Mouse (Mus musculus): ENCODE measurements at regions not wholly inside any gene's neighbourhood (a gene's known extent, or its start where the extent isn't known, plus 50 kb on each side); places are given as distances from the start of the nearest gene placed in this dataset.

- no peak for ATAC-seq (replicated peaks; ENCODE audit: low read depth, poor library complexity, severe bottlenecking)
These were observed 750.0 kb downstream of the Serpinb8 start for GRCm38 (mm10) chr1:108339827-108340226.

GRCm38 (mm10) chr1:108341352-108341751, 751.5 kb downstream of the Serpinb8 start:
- ATAC-seq (replicated peaks; ENCODE audit: low read depth, poor library complexity, severe bottlenecking): no peak

GRCm38 (mm10) chr1:108363788-108364187, 774.0 kb downstream of the Serpinb8 start:
- ATAC-seq (replicated peaks; ENCODE audit: low read depth, poor library complexity, severe bottlenecking): peak; percentile 63; the same call in 1 of the 2 replicates

- ATAC-seq (replicated peaks; ENCODE audit: low read depth, poor library complexity, severe bottlenecking): no peak
These were observed 780.2 kb downstream of the Serpinb8 start for GRCm38 (mm10) chr1:108369904-108370600.

GRCm38 (mm10) chr1:108389930-108390329, 800.1 kb downstream of the Serpinb8 start:
- ATAC-seq (replicated peaks; ENCODE audit: low read depth, poor library complexity, severe bottlenecking): no peak

GRCm38 (mm10) chr1:108390497-108390896, 800.7 kb downstream of the Serpinb8 start:
- no peak for ATAC-seq (replicated peaks; ENCODE audit: low read depth, poor library complexity, severe bottlenecking)

GRCm38 (mm10) chr1:108439845-108440244, 850.0 kb downstream of the Serpinb8 start:
- ATAC-seq (replicated peaks; ENCODE audit: low read depth, poor library complexity, severe bottlenecking): no peak

GRCm38 (mm10) chr1:108452776-108453175, 863.0 kb downstream of the Serpinb8 start:
- ATAC-seq (replicated peaks; ENCODE audit: low read depth, poor library complexity, severe bottlenecking): peak; percentile 47; the same call in 1 of the 2 replicates

GRCm38 (mm10) chr1:108472031-108472430, 882.2 kb downstream of the Serpinb8 start:
- ATAC-seq (replicated peaks; ENCODE audit: low read depth, poor library complexity, severe bottlenecking): no peak

GRCm38 (mm10) chr1:108498854-108499253, 909.0 kb downstream of the Serpinb8 start:
- no peak for ATAC-seq (replicated peaks; ENCODE audit: low read depth, poor library complexity, severe bottlenecking)

GRCm38 (mm10) chr1:108527424-108527823, 937.6 kb downstream of the Serpinb8 start:
- no peak for ATAC-seq (replicated peaks; ENCODE audit: low read depth, poor library complexity, severe bottlenecking)

- no peak for ATAC-seq (replicated peaks; ENCODE audit: low read depth, poor library complexity, severe bottlenecking)
These were observed 948.4 kb downstream of the Serpinb8 start for GRCm38 (mm10) chr1:108538238-108538637.

GRCm38 (mm10) chr1:108548721-108549120, 958.9 kb downstream of the Serpinb8 start:
- ATAC-seq (replicated peaks; ENCODE audit: low read depth, poor library complexity, severe bottlenecking): no peak

GRCm38 (mm10) chr1:108558882-108559281, 969.1 kb downstream of the Serpinb8 start:
- no peak for ATAC-seq (replicated peaks; ENCODE audit: low read depth, poor library complexity, severe bottlenecking)

GRCm38 (mm10) chr1:108562981-108563380, 973.2 kb downstream of the Serpinb8 start:
- no peak for ATAC-seq (replicated peaks; ENCODE audit: low read depth, poor library complexity, severe bottlenecking)

- ATAC-seq (replicated peaks; ENCODE audit: low read depth, poor library complexity, severe bottlenecking): no peak
These were observed 982.2 kb downstream of the Serpinb8 start for GRCm38 (mm10) chr1:108571977-108572376.

GRCm38 (mm10) chr1:108572765-108573164, 983.0 kb downstream of the Serpinb8 start:
- no peak for ATAC-seq (replicated peaks; ENCODE audit: low read depth, poor library complexity, severe bottlenecking)

GRCm38 (mm10) chr1:108576806-108577205, 987.0 kb downstream of the Serpinb8 start:
- ATAC-seq (replicated peaks; ENCODE audit: low read depth, poor library complexity, severe bottlenecking): no peak

- no peak for ATAC-seq (replicated peaks; ENCODE audit: low read depth, poor library complexity, severe bottlenecking)
These were observed 988.0 kb downstream of the Serpinb8 start for GRCm38 (mm10) chr1:108577793-108578192.

GRCm38 (mm10) chr1:108592720-108593422, 1003.1 kb downstream of the Serpinb8 start:
- no peak for ATAC-seq (replicated peaks; ENCODE audit: low read depth, poor library complexity, severe bottlenecking)

GRCm38 (mm10) chr1:108597129-108597528, 1007.3 kb downstream of the Serpinb8 start:
- ATAC-seq (replicated peaks; ENCODE audit: low read depth, poor library complexity, severe bottlenecking): no peak
